Mouse (Mus musculus) adrenal gland, adult 2 months (tissue): ENCODE measurements around the gene Lmbr1l. TPM values are rescaled to one million over a fixed set of nuclear protein-coding genes. Genes with fewer than 3 reads are reported as not detected.

Experiments
- DNase-seq: peaks from one replicate; pipeline ENCODE4 v3.0.0; 2021
- polyA plus RNA-seq: library from polyadenylated mRNA; depleted of rRNA; stranded (reverse); fragments of >200 nt; gene quantifications from 2 replicates; pipeline ENCODE4 v1.2.3, GENCODE M21; 2012
- total RNA-seq, 2 experiments: library from RNA; stranded (reverse); gene quantifications; 2 replicates each; pipeline ENCODE4 v1.2.3; 2021

Gene Lmbr1l
- total and polyA plus RNA-seq, 3 experiments, result 11.5 to 58.5 (median 14.2) TPM

DNA sequence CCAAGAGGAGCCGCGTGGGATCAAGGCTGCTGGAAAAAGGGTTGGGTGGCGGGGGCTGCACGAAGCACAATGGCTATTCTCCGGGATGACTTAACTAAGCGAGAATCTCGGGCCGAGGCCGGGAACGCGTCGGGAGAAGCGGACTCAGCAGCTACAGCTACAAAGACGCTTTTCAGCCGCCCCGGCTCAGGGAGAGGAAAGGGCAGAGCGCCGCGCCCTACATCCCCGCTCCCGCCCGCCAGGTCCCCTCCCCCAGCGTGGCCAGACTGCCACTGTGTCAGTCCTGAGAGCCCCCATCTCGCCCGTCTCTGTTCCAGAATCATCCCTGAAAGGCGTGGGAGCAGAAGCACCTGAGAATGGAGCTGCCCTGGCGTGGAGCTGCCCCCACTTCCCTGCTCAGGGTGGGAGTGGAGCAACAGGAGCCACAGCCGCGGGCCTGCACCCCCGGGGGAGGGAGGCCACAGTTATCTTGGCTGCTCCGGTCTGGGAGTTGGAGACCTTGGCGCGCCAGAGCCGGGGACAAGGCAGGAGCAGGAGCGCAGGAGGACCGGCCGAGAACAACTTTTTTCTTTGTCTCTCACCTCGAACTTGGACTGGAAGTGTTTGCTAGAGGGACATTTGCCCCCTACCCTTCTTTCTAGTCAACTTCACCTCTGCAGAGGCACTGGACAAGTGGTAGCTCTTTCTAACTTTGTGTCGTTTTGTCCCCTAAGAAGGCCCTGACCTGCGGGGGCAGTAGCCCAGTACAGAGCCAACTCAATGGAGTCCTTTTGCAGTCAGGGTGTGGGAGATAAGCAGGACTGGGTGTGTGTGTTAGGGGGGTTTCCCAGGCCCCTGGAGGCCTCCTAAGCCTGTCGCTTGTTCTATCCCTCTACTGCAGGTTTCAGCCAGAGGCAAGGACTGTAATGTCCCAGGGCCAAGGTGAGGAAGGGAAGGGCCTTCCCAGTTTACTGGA, 22.1 kb downstream of the Lmbr1l start:
- DNase-seq, result peak; percentile 83

DNA sequence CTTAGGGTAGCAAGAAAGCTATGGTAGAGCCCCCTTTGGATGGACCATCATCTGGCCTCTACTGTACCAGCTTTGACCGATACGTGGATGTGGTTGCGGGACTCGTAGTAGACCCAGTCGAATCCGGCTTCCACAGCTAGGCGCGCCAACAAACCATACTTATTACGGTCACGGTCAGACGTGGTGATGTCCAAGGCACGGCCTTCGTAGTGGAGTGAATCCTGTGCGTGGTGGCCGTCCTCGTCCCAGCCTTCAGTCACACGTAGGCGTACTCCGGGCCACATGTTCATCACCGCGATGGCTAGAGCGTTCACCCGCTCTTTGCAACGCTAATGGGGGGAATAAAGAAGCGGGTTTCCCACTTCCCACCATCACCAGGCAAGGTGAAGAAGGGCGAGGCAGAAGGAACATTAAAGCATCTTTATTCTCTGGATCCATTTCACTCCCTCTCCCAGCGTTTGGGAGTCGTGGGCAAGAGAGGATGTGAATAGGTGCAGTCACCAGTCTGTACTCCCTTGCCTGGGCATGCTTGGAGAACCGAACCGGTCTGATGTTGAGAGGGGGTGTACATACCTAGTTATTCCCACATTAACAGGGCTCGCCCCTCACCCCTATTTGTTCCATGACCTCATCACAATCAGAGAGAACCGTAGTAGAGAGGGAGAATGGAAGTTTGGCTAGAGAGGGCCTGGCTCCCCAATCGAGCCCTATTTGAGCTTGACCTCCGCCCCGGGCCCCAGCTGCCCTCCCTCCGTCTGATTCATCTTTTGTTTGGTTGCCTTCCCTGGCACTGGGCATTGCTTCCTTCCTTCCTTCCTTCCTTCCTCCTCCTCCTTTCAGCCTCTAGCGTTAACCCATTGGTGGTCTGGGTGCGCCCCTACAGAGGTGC, 23.0 kb downstream of the Lmbr1l start:
- no peak for DNase-seq

DNA sequence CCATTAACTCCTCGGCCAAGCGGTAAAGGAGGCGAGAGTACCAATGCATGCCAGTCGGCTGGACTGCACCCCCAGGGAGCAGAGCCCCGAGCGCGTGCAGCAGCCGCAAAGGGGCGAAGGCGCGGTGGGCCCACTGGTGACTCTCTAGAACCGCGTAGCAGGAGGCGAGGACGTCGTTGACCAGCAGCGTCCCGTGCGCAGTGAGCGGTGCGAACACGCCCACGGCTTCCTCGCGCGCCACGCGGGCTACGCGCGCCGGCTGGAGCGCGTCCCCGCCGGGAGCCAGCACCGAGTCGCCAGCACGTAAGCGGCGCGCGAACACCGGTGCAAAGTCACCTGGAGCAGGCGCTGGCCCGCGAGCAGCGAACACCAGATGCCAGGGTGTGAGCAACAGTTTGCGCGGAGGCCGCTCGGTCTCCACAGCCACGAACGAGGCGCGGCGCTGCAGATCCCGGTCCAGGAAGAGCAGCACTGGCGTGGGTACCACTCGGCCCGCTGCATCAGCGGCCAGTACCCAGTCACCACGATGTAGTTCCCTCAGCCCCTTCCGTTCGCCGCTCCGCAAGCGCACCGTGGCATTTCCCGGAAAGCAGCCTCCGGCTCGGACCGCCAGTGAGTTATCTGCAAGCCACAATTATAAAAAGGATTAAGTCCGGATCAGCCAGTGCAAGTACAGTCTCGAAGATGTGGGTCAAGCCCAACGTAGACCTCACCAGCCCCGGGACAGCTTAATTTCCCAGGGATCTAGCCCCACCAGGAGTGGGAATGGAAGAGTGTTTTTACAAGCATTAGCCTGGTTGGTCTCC, 23.9 kb downstream of the Lmbr1l start, which contains the start of gene Rhebl1:
Gene Rhebl1 (minus strand): TSS at position 601 of the 806 bp plus-strand sequence.
- peak; percentile 81 for DNase-seq

DNA sequence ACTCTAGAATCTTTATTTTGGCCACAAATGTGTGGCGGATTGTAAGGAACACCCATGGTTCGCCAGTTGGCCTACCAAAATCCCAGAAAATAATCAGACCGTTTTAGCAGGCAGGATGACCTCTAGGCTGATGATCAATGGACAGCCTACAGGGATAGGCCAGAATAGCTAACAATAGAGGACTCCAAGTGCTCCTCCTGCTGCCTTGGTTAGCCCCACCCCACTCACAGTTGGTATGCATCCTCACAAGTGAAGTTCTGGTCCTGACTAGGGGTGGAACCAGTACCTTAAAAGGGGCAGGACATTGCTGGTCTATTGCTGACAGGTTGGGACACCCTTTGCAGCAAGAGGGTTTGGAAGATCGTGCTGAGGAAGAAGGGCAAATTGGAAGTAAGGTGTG, 25.0 kb downstream of the Lmbr1l start:
- DNase-seq, result no peak

DNA sequence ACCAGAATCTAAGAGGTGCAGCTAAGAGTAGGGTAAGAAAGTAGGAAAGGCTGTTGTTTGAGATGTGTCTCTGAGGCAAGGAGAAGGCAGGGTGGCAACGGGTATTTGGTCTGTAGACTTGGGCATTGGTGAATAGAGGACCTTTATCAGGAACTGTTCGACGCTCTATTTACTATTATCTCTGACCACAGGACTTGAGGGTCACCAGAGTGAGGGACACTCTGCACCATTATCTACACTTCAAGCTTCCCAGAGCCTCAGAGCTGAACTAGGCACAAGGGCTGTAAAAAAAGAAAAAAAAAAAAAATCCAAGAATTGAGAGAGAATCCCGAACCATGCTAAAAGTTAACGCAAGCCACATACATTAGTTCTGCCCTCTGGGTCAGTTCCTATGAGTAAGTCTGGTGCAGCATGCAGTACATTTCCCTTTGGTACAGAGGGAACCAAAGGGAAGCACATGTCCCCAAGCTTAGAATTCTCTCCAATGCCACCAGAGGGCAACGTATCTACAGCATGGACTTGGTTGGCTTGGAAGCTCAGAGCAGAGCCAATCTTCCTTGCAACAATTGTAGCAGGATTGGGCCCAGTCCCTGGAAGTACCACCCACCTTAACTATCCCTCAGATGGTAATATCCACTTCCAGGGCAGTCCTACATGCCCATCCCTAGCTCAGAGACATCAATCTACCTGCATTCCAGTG, 26.0 kb downstream of the Lmbr1l start:
- peak; percentile 82 for DNase-seq

DNA sequence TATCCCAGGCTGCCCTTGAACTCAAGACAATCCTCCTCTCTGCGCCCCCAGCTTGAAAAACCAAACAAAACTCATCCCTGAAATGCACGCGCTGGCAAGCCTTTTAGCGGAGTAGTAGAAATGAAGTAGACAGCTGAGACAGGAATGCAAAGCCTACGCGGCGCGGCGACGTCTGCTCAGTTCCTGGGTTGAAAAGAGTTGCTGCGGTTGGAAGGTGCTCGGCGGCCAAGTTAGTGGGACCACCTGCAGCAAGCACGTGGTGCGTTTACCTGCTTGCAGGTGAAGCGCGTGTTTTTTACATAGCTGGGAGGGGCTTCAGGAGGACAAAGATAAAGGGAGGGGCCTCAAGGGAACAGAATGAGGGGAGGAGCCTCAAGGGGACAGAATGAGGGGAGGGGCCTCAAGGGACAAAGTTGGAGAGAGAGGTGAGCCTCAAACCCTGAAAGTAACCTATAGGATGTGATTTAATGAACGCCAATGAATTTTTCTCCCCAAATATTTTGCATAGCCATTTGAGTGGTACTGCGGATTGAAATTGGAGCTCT, 26.8 kb downstream of the Lmbr1l start:
- no peak for DNase-seq

DNA sequence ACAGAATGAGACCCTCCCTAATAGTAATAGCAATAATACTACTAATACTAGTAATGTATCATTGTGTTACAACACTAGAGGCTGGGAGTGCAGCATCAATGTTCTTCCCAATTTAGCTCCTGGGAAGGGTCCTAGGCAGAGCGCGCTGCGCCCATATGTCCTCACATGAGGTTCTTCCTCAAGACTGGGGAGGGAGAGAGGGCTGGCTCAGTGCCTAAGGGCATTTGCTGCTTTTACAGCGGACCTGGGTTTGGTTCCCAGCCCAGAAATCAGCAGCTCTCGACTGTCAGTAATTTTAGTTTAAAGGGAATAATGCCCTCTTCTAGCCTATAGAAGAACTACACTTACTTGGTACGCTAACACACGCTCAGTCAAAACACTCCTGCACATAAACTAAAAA, 30.5 kb downstream of the Lmbr1l start:
- DNase-seq, result no peak

DNA sequence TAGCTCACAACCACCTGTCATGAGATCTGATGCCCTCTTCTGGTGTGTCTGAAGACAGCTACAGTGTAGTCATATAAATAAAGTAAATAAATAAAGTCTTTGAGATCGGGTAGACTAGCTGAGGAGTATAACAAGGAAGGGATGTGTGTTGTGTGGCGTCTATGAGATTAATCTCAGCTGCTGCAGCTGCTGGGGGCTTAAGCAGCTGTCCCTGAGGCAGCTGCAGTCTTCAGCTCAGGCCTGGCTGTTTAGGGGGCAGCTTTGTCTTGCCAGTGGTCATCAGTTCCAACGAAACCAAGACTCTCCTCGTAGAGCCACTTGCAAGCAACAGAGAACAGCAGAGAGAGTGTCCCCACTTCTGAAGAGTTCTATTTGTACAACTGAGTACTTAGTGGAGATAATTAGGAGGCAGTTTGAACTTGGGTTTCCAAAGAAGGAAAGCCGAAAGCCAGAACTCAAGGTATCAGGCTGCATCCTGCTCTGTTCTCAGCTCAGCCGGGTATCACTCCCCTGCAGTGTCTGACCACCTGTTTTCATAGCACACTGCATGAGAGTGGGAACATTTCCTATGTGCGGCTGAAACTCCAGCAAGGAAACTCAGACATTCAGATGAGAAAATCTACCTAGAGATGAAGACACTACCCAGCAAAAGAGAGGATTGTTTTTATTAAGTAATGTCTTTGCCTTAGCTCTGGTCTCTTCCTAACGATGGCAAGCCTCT, 31.2 kb downstream of the Lmbr1l start:
- DNase-seq, result no peak

DNA sequence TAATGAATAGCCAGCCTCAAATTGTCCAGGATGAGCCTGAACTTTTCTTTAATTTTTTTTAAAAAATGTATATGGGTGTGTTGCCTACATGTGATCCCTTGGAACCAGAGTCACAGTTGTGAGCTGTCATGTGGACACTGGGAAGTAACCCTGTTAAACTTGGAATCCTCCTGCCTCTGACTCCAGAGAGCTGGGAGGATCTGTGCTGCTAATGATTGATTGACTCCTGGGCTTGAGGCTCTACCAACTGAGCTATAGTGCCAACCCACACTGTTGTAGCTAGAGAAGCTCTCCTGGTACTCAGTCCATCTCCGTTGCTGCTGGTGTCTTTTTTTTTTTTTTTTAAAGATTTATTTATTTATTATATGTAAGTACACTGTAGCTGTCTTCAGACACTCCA, 33.9 kb downstream of the Lmbr1l start:
- no peak for DNase-seq

DNA sequence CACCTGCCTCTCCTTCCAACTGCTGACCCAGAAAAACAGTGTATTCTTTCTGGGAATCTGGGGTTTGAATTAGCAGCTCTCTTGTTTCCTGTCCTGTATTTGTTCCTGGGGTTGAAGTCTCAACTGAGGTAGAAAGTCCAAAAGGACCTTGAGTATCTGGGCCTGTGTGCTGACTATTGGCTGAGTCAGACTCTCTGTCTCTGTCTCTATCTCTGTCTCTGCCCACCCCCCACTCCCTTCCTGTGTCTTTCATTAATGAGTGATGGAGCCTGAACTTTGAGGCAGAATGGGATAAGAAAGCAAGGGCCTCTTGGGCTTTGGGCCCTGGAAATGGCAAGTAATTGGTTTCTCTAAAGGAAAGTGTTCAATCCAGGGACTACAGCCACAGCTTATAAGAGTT, 34.4 kb downstream of the Lmbr1l start:
- DNase-seq, result peak; percentile 68

DNA sequence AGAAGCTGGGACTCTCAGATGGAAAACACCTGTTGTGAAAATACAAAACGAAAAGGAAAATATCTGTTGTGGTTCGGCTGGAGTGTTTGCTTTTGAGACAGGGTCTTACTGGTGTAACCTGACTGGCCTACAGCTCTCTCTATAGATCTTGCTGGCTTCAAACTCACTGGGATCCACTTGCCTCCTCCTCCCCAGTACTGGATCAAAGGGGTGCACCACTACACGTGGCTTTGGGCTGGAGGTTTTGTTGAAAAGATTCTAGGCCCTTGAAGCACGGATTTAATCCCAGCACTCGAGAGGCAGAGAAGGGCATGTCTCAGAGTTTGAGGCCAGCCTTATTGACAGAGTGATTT, 36.4 kb downstream of the Lmbr1l start:
- no peak for DNase-seq

DNA sequence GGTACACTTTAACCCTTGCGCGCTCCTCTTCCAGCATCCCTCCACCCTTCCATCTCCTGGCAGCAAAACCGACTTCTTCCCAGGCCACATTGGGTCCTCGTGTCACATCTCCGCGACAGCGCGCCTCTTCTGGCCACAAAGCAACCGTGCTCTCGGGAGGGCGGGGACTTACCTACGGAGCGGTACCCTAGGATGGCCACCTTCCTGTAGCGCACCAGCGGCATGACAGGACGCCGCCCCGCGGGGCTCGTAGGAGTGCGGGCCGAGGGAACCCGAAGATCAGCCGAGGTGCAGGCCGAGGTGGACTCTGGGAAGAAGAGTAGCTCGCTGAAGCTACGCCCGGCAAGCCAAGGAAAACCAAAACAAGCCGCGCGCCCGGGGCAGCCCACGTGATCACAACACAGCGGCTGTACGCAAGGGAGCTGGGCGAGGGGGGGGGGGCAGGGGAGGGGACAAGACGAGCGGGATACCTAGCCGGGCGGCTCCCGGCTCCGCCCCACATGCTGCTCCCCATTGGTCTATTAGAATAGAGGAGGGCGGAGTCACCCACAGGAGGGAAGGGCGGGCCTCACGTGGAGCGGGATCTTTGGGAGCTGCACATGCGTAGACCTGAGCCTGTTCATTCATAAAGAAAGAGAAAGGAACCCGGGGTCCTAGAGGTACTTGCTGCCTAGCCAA, 36.9 kb downstream of the Lmbr1l start:
- peak; percentile 96 for DNase-seq

DNA sequence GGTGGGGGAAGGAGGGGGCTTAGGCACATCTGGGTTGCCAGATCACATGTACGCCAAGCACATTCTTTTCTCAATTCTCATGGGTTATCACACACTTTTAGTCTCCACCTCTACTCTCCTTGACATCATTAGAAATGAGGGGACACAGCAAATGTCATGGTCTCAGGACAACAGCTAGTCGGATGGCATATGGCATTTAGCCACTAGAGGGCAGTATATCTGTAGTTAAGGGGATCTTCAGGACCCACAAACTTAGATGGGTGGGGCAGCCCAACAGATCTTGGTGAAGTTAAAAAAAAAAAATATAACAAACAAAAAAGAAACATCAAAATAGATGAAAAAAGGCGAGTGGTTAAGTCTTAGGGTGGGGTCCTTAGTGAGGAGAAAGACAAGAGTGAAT, 40.7 kb downstream of the Lmbr1l start:
- DNase-seq, result peak; percentile 77

DNA sequence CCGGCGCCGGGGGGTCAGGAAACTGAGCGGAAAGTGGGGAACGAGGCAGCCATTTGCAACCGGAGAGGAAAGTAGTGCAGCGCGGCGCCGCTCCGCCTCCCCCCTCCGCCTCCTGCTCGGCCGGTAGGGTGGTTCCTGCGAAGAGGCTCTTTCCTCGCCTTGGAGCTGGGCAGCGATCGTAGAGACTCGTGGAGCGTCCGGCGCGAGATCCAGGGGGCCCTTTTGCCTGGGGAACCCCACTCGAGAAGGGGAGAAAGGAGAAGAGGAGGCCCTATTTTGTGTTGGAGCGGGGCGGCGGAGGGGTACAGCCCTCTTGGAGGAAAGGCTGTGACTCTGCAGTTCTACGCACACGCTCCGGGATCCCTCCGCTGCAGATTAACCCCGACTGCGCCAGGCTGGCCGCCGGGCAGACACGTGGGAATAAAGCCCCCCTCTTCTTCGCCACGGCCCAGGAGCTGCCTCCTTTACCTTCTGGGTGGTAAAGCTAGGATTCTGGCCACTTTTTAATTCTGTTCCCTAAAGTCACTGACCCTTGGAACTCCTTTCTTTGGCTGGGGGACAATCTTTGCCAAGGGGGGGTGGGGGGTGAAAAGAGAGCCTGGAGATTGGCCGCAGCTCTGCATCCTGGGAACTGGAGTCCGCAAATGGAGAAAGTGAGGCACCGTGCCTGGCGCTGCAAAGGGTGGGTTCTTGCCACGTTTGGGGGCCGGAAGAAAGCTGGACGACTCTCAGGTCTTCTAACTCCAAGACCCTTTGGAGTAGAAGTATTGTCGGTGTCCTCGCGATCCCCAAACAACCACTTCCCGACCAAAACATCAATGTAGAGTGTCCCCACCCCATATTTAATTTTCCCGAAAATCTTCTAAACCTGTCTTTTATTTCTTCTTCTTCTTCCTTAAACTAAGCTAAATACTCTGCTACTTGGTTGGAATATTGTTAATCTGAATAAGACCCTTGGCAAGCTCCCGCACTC, 45.8 kb downstream of the Lmbr1l start:
- peak; percentile 94 for DNase-seq

DNA sequence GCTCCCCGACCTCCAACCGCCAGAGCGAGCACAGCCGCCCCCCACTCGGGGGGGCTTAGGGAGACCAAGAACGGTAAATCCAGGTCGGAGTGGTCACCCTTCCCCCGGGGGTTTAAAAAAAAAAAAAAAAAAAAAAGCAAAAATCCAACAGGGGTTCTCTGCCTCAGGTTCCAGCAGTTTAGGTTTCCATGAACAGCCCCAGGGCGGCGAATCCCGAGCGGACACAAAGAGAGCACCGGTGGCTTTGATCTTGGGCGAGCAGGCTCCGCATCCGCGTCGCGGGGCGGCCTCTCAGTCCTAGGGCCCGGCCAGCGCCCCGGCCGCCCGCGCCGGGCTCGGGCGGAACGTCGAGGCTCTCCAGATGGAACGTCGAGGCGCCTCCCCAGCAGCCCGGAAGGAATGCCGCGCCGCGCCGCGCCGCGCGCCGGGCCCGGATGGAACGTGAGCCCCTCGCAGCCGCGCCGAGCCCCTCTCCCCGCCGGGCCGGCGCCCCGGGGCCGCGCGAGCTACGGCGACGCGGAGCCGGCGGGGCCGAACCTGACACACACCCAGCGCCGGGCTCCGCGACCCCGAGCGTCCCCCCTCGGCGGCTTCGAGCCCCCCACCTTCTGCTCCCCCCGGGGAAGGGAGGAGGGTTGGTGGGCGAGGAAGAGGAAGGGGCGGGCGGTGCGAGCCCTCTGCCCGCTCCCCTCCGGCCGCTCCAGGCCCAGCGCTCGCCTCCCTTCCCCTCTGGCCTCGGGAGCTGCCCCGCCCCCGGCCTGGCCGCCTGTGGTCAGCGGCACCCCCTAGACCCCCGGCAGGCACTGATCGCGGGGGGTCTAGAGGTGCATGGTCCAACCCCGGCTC, 46.7 kb downstream of the Lmbr1l start, which contains the start of gene Kmt2d:
Gene Kmt2d (minus strand): TSS at position 135 of the 846 bp plus-strand sequence.
- DNase-seq, result no peak

DNA sequence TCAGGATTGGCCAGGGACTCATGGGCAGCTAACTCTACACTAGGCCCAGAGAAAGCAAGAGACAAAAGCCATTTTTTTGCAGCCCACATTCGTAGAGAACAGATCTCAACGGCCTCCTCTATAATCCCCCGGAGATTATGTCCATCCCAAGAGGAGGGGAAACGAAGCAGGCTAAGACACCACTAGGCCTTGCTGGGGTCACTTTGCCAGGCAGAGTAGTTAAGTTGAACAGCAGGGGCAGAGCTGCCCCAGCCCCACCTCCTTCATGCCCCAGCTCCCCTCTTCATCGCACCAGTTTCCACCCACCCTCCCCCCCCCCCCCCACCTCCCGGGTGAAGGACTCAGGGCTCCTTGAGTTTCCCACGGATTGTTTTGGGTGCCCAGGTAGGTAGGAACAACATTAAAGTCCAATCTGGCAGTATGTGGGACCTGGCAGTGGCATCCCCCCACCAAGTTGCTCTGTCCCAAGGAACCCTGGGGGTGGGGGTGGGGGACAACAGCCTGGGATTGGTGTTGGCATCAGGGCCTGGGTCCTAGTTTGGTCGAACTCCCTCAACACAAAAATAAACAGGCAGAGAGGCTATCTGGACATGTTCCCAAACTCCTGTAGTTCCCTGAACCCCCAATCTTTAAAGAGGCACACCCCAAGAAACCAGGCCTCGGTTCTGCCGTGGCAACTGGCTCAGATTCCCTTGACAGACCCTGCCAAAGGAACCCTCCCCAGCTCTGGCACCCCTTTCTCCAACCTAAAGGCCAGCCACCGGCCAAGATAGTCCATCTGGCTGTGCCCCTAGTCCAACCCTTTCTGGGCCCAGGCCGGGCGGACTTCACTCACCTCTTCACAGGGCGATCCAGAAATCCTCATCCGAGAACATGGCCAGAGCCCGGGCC, 47.6 kb downstream of the Lmbr1l start:
- peak; percentile 65 for DNase-seq
